Mouse (Mus musculus) heart, postnatal 10 days (tissue): ENCODE results near the gene Metap1. TPM values are rescaled to one million over a fixed set of nuclear protein-coding genes. Genes with fewer than 3 reads are reported as not detected.

Experiments used
- DNase-seq, 2 experiments: peaks; one replicate each; pipeline ENCODE4 v3.0.0; 2021
- intact Hi-C: fragments of 180-260 bp; cut with DNase I; formaldehyde crosslinking; loops from one replicate; pipeline ENCODE4 v1.15.1; 2025
- total RNA-seq, 2 experiments: library from RNA; stranded (reverse); gene quantifications; 2 replicates each; pipeline ENCODE4 v1.2.3; 2021

Metap1 gene
- total RNA-seq, 2 experiments from 2014 or later, result 45.3 to 45.5 TPM

DNA sequence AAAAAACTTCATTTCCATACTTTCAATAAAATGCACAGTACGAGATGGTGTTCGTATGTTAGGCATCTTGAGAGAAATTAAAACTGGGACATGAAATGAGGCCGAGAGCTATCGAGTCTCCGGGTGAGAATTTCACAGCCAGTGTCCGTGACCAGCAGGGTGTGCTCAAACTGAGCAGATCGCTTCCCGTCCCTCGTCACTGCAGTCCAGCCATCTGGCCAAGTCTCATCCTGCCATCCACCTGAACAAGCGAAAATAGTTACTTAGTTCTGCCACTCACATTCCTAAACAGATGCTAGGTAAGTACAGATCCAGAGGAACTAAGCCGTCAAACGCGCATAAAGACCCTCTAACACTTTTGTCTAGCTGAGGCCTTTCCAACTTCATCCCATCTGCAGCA is 29.1 kb downstream of the Metap1 start:
- peak in 1 of 2 experiments; percentile 19 for DNase-seq
- intact Hi-C loops, result no loop called here

DNA sequence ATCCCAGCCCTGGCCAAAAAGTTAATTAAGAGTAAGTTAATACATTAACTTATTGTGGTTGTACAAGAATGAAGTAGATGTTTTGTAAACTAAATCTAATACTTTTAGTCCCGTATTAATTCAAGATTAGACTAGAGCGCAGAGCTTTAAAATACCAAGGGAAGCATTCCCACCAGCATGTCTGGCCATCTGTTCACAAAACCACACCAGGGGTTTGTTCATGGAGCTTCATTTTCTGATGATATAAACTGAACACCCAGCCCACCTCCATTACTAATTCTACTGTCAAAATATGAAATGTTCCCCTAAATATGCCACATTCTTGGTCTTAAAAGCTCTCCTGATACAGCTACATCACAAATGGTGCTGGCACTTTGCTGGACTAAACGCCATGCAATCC is 30.9 kb downstream of the Metap1 start:
- DNase-seq, result no peak
- intact Hi-C loops, result loop anchor here (5.0 kb wide), 1 partner anchor 164 kb away; no protein-coding TSS in a partner anchor

DNA sequence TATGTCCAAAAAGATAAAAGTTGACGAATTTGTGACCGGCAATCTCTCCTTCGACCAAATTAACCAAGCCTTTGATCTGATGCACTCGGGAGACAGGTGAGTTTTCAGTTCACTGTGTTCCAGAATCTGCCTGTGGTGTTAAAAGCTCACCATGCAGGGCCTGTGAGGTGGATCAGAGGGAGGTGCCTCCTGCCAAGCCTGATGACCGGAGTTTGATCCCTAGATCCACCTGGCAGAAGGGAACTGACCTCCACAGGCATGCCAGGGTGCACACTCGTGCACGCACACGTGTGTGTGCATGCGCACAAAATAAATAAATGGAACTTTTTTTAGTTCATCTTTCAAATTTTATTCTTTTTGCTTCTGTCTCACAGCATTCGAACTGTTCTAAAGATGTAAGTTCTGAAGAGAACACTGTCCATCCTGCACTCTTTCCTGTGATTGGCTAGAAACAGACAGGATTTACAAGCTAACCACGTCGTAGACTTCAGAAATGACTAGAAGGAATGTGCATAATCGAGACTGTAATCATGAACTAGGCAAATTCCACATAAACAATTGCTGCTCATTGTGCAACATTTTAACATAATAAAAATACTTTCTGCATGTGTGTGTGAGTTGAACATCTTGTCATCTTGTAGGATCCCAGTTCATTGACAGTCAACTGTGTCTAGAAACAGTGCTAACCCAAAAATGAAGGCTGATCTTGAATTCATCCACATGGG is 34.4 kb downstream of the Metap1 start:
- intact Hi-C loops, result loop anchor here (5.0 kb wide), 1 partner anchor 167 kb away; no protein-coding TSS in a partner anchor

GRCm38 (mm10) chr3:138454234-138454633 is 35.1 kb downstream of the Metap1 start:
- intact Hi-C loops, result no loop called here
- no peak for DNase-seq

More for the DNA sequence above, 34.4 kb downstream of the Metap1 start:
- no peak for DNase-seq

DNA sequence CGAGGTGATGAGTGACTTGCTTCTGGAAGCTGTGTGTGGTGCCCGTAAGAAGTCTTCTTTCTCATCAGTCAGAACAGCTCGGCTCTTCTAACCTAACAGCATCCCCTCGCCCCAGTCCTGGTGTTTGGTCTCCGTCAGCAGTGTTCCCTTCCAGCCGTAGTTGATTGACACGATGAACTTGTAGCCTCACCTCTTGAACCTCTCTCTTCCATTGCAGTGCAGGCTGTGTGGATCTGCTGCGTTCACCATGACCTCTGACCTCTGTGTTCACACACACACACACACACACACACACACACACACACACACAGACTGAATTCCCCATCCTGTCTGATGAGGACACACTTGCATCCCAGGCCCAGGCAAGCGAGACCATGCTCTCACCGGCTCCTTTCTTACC is 37.1 kb downstream of the Metap1 start:
- intact Hi-C loops, result no loop called here
- DNase-seq, result no peak

DNA sequence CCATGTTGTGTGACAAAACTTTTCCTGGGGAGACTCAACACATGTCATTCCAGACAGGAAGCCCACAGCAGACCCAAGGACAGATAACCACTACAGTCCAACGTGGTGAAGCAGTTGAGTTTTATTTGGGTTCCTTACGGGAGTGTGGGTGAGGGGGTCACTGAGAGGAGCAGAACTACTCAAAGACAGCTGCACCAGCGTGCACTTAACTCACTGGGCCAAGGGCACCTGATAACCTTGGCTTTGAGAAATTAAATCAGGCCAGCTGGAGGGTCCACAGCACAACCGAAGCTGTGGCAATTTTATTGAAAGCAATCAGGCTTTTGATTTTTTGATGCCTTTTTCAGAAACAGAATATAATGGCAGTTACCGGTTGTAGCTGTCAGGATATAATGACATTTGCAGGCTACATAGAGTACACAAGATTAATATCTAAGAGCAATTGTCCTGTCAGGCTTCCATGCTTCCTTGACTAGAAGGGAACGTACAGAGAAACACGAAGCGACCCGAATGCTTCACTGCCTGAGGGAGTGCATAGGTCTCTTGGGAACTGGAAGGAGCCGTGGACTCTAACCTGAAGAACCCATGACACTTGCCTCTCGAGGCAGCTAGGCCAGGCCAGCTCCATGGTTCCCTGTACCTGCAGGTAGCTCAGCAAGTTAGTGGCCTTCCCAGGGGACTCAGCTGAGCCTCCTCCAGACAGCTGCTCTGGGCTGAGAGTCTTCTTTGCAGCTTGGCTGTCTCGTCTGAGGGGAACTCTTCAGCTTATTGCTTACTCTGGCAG is 41.0 kb downstream of the Metap1 start:
- intact Hi-C loops, result no loop called here
- no peak for DNase-seq

DNA sequence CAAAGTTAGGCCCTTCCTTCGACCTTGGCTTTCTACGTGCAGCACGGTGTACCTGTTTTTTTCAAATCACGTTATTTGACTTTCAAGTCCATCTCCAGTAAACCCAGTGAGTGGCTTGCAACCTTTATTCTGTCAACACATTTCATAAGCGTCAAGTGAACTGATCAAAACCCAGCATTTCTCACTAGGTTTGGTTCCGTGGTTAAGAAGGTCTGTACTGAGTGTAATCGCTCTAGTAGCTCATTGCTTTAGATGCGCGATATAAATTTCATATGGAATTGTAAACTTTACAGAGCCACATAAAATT is 45.9 kb downstream of the Metap1 start:
- intact Hi-C loops, result loop anchor here (2.0 to 5.0 kb wide), 2 partner anchors 45 to 634 kb away; partner anchors contain the start of genes Metap1 and Rap1gds1

DNA sequence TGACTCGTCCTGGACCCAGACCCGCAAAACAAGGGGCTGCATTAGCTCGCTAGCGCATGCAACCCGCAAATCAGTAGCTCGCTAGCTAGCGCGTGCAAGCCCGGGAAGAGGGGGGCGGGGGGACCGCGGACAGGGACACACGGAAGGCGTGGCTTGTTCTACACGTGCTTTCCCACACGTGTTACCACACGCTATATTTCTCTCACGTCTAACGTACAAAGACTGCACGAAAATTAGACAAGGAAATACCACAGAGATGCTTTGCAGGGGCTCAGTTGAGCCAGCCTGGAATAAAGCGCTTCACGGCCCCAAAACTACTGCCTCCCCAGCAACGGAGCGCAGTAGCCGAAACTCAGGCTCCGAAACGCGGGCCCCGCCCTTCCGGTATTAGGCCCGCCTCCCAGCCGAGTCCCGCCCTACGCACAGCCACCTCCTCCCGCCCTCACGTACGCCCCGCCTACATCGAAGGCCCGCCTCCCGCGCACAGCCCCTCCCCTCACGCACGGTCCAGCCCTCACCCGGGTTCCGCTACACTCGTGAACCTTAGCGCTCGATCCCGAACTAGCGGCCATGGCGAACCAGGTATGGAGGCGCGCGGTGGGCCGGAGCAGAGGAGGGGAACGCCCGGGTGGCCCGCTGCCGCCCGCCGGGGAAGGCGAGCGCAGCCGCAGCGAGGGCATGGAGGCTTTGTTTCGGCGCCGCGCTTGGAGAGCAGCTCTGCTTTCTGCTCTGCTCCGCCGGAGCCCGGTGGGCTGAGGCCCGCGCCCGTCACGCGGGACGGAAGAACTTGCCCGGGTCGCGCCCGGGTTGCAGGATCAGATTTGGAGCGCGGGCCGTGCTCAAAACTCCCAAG is 46.5 kb downstream of the Metap1 start, which contains the start of gene Adh5:
Gene Adh5, plus strand, starts transcription at position 482 of the 853 bp plus-strand sequence.
- DNase-seq, result peak; percentile 93 to 94
- intact Hi-C loops, result loop anchor here (2.0 to 5.0 kb wide), 2 partner anchors 46 to 634 kb away; partner anchors contain the start of genes Metap1 and Rap1gds1

More for the DNA sequence above, 45.9 kb downstream of the Metap1 start:
- DNase-seq, result no peak

GRCm38 (mm10) chr3:138442203-138442602 is 47.1 kb downstream of the Metap1 start:
- intact Hi-C loops, result loop anchor here (2.0 to 5.0 kb wide), 2 partner anchors 47 to 635 kb away; partner anchors contain the start of genes Metap1 and Rap1gds1

GRCm38 (mm10) chr3:138438716-138439115 is 50.6 kb downstream of the Metap1 start:
- intact Hi-C loops, result no loop called here
- DNase-seq, result no peak

More at GRCm38 (mm10) chr3:138442203-138442602, 47.1 kb downstream of the Metap1 start:
- no peak for DNase-seq

GRCm38 (mm10) chr3:138431835-138432234 is 57.5 kb downstream of the Metap1 start:
- DNase-seq, result peak; percentile 19 to 45
- intact Hi-C loops, result loop anchor here (1.0 kb wide), 2 partner anchors 209 to 234 kb away; no protein-coding TSS in a partner anchor

GRCm38 (mm10) chr3:138430360-138430976 is 58.8 kb downstream of the Metap1 start:
- no peak for DNase-seq
- intact Hi-C loops, result no loop called here

DNA sequence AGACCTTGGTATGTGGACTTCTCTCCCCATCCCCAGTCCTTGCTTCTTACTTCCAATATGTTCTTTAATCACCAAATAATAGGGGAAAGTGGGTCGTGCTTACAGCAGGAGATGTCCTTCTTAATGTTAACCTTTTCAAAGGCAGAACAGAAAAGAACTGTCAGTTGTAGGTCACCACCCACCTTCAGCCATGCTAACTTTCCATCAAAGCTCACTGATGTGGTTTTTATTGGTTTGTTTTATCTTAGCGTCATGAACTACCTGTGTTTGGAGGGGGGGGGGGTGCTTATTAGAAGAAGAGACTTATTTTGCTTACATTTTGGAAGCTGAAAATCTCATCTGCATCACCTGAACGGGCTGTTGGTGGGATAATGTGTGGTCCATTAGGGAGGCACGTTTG is 65.1 kb downstream of the Metap1 start:
- intact Hi-C loops, result no loop called here
- DNase-seq, result no peak

DNA sequence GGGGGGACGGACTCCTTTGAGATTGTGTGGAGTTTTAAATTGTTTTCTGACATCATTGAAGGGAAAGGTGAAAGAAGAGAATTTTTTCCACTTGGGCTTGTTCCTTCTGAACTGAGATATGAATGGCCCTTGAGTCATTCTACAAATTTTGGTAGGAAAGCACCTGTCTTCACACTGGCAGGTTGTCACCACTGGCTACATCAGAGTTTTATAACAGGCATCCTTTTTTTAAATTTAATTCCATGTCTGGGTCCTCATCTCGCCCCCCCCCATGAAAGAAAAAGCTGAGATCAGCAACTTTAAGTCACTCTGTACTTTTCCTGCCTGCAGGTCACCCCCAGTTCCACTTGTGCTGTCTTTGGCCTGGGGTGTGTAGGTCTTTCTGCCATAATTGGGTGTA is 65.7 kb downstream of the Metap1 start:
- intact Hi-C loops, result no loop called here
- DNase-seq, result no peak

DNA sequence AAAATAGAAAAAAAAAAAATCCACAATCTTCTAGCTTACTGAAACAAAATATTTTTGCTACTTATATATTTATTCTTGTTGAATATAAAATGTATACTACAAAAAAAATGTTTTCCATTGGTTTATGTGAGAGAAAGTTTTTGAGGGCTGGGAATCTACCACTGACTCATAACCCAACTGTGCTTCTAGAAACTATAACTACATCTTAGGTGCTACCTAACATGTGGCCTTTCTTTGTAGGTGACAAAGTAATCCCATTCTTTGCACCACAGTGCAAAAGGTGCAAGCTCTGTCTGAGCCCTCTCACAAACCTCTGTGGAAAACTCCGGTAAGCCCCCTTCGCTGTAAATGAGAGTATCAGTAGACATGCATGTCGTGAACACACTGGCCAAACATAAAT is 68.9 kb downstream of the Metap1 start:
- intact Hi-C loops, result no loop called here
- DNase-seq, result no peak

DNA sequence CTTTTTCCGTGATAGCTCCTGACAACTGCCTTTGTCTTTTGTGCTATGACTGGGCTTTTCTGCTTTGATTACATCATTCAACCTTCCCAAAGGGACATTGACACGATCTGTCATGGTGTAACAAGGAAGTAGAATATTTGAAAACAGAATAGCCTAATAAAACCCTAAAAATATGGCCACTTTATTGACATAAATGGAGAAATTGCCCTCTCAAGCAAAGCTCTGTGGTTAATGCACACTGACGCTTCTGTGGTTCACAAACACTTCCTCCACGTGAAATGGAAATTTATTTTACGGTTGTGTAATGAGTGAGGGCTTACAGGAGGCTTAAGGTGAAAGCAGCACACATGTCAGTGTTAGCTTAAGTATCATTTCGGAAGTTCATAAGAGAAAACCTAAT is 69.9 kb downstream of the Metap1 start:
- no peak for DNase-seq
- intact Hi-C loops, result no loop called here

DNA sequence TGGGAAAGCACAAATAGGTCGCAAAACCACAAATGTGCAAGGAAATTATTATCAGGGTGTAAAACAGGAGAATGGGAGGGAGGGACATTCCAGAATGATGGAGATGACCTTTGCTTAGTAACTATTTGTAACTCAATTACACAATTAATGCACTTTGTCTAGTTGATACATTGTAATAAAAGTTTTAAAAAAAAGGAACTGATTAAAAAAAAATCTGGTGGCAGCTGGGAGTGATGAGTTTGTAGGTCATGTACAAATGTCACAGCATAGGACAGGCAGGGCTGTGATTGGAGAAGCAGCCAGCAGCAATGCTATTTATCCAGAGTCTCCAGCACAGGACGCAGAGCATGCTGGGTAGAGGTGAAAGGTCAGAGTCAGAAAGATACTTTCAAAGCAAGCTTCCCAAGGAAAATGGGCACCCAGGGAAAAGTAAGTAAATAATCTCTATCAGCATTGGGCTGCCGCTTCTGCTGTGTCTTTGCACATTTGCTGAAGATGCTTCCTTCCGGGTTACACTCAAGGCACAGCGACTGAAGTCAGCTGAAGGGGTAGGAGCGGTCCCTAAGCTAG is 74.1 kb downstream of the Metap1 start, which contains the start of gene Adh4:
Gene Adh4, plus strand, starts transcription at position 346 of the 570 bp plus-strand sequence.
- DNase-seq, result no peak
- intact Hi-C loops, result no loop called here

GRCm38 (mm10) chr3:138410211-138410610 is 79.1 kb downstream of the Metap1 start:
- DNase-seq, result no peak
- intact Hi-C loops, result no loop called here

DNA sequence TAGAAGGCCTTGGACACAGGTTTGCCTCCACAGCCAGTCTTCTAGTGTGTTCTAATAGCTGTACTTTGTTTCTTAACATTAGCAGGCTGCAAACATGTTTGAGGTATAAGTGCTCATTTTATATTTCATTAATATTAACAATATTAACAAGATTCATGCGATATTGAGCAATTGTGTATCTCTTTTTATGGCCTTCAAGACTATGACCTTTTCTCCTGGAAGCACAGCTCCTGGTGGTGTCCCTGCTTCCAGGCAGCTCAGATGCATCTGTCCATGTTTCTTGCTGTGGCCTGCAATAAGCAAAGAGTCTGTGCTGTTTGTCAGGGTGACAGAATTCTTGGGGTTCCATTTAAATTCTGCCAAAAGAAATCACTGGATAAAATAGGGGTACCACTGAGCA is 79.7 kb downstream of the Metap1 start:
- DNase-seq, result no peak
- intact Hi-C loops, result loop anchor here (5.0 kb wide), 2 partner anchors 102 to 132 kb away; no protein-coding TSS in a partner anchor
